Mouse (Mus musculus) G1E (cell line): ENCODE data around the gene Cadm1.

Experiments used
- CTCF ChIP-seq: IDR thresholded peaks from 2 replicates; pipeline ENCODE4 v1.5.1; 2012; ENCODE audit warnings: low read depth, low read length, inconsistent platforms, mixed read lengths
- POLR2AphosphoS5 ChIP-seq: IDR thresholded peaks from 2 replicates; pipeline ENCODE4 v1.6.1; 2012; ENCODE audit warnings: low read depth, low read length, inconsistent platforms; ENCODE audit not compliant: insufficient replicate concordance

DNA sequence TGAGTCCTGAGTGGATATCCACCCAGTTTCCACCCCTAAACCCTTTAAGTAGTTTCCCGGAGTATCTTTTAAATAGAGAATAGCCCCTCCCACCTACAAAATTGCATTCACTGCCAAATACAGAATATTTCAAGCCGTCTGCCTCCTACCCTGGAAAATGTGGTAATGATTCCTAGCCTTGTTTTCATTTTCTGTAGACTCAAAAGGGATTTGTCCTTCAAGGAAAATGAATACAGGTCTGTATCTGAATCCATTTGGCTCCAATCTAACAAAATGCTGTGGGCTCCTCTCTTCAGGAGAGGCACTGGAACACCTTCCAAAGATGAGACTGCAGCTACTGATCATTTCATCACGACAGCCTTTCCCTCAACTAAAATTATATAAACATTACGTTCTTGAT, 271.3 kb downstream of the Cadm1 start:
- TF ChIP-seq POLR2AphosphoS5 = no peak
- TF ChIP-seq CTCF = no peak
